Mouse (Mus musculus): Measurements from ENCODE around the gene Gabrg3.

The Gabrg3 gene

DNA sequence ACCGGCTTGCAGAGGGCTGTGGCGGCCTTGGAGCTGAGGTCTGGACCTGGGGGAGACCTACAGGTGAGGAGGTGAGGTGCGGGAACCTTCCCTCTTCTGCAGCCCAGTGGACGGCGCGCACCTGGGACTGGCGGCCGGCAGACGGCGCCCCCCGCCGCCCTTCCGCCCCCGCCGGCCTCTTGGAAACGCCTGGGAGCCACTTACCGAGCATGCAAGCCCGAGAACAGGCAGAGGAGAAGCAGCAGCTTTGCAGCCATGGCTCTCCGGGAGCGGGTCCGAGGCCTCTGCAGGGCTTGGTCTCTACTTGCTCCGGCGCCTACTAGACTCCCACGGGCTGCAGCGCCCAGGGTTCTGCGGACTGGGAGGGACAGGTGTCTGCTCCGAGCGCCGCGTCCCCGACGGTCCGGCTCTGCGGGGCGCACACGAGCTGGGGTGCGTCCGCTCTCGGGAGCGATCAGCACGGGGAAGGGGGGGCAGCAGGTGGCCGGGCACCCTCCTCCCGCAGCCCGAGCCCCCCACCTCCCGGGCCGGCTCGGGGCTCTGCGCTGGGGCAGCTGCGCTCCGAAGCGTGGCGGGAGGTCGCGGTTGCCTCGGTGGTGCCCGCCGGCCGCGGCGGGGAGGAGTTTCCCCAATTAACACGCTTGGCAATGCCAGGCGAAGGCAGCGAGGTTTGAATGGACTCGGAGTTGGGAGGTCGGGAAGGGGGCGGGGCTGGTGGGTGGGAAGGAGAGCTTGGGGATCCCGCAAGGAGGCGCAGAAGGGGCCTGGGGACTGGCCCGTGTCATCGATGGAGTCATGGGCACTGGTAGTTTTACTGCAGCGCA lies at the start of gene Gabrg3:
TSS of gene Gabrg3 (minus strand) at position 672 of the 824 bp plus-strand sequence.
- no peak for DNase-seq (ENCODE audit: low spot score in 2 of 2)

DNA sequence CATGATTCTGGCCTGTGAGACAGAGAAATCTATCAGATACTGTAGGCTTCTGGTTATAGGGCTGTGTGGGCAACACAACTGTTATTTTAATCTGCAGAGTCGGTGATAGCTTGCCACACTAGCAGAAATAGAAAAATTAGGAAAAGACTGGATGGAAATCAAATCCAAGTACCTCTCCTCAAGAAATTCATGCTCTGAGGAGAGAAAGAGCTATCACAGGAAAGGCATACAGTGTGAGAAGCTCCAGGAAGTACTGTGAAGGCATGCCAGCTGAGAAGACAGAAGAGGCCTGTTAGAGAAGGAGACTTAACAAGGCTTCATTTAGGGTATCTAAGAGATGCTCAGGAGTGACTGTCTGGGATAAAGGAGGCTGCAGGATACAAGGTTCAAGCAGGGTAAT lies 35.7 kb upstream of the Gabrg3 start:
- no peak for DNase-seq (ENCODE audit: low spot score in 2 of 2)

DNA sequence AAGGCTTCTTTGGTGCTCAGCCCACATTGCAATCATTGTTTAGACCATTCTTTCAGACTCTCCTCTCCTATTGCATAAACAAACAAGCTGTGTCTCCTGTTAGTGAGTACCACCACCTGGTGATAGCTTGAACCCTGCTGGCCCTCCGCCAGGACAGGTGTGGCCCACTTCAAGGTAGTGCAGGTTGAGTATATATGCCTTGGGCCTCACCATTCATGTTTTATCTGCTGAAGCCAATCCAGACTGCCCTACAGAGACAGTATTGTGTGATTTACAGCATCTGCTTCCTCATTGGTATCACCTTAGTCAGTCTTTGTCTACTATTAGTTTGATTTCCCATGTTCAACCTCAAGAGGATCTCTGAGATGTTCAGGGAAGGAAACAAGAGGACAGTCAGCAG lies 34.1 kb upstream of the Gabrg3 start:
- no peak for DNase-seq (ENCODE audit: low spot score in 2 of 2)

DNA sequence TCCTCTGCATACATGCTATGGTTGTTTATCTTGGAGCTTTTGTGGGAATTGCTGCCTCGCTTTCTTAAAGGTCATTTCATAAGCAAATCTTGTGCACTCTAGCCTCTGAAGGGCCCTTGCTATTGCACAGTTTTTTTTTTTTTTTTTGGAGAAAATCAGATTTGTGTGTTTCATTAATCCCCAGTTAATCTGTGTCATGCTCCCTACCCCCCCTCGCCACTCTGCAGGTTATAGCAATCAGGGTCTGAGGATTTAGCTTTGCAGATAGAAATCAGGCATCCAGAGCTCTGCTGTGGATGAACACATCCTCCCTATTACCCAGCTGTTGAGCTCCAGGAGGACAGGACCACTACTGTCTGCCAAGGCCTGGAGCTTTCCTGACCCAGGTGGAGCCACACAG lies 32.4 kb upstream of the Gabrg3 start, which contains the start of gene Gabrb3:
TSS of gene Gabrb3 (plus strand) at position 301 of the 400 bp plus-strand sequence.
- no peak for DNase-seq (ENCODE audit: low spot score in 2 of 2)

DNA sequence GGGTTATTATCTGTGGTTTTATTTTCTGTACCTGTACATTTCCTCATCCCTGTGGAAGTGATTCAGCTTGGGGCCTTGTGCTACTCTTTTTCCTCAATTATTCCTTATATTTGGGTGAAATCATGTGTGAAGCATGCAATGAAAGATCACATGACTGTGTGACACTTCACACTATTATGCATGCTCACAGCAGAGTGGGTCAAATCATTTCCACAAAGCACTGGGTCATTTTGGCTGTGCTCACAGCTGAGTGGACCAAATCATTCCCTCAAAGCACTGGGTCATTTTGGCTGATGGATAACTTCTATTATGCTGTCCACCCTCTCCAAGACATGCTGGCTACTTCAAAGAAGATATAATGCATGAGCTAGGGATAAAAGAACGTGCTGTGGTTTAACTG lies 25.9 kb upstream of the Gabrg3 start:
- DNase-seq (ENCODE audit: low spot score in 2 of 2): no peak

DNA sequence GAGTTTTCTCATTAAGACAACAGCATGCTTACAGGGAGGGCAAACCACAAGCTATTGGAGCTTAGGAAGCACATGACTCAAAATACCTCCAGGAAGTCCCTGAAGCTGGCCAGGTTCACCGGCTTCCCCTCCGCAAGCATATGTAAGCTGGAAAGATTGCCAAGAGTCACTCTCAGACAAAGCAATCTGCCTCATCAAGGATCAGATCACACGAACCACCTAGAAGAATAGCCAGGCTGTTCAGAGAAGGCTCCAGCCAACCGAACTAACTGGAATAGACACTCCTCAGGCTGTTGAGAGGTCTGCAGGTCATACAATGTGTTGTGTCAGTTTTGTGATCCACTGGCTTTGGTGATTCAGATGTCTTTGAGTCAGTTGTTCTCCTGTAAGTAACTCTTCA lies 24.2 kb upstream of the Gabrg3 start:
- DNase-seq (ENCODE audit: low spot score in 2 of 2): no peak

DNA sequence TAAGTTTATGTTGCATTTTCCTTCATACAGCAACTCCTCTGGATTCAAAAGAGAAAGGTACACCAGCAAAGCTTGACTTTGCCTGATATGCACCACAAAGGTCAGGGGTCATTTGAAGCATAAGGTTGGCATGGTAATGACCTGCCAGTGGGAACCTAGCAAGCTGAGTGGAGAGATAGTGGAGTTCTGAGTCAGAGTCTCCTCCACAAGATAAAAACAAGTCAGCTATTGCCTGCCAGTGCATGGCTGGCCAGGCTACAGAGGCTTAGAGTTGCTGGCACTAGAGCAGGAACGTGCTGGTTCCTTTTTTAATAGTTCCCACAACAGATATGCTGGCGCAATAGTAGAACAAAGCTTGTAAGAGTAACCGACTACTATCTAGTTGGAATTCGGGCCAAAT lies 6.6 kb upstream of the Gabrg3 start:
- DNase-seq (ENCODE audit: low spot score in 2 of 2): peak in 1 of 2 experiments; percentile 2

DNA sequence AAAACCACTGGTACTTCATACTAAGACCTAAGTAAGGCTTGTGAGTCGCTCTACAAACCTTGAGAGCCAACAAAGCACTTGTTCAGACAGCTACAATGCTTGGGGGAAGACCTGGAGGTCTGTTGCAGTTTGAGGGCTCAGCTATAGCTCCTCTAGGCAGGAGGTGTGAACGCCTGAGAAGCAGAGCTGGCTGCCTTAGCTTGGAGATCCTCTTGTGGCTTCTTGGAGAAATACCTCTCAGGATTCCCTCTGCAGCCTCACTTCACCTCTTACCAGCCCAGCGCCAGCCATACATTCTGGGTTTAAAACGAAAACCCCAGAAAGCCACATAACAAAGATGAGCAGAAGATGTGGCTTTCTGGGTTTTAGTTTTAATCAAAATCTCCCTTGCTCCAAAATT lies 3.1 kb upstream of the Gabrg3 start:
- DNase-seq (ENCODE audit: low spot score in 2 of 2): no peak

DNA sequence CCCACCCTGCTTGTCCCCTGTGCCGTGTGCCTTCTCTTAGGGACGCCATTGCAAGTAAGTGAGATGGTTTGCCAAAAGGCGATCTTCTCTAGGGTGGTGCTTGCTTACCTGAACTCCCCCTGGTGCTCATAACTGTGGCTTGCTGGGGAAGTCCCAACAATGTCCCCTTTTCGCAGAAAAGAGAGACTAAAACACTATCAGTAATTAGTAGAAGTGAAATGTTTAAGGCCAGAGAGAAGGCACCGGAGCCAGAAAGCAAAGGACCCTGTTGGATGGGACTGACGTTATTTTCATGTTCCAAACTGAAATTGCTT lies 310 bp upstream of the Gabrg3 start:
- DNase-seq (ENCODE audit: low spot score in 2 of 2): no peak

DNA sequence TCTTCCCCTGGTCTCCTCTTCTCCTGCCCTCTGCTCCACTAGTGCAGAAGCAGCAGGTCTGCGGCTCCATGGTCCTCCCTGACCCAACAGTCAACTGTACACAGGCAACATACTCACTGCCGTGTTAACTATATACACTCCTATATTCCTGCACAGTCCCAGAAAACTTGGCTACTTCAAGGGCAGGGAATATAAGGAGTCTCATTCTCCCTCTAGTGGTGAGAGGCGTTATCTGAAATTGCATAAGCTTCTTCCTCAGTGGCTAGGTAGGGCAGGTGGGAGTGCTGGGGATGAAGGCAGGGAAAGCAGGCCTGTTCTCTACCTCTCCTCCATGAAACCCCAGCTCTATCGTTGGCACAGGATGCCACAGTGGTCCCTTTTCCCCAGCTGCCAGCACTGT lies 2.9 kb downstream of the Gabrg3 start:
- no peak for DNase-seq (ENCODE audit: low spot score in 2 of 2)

DNA sequence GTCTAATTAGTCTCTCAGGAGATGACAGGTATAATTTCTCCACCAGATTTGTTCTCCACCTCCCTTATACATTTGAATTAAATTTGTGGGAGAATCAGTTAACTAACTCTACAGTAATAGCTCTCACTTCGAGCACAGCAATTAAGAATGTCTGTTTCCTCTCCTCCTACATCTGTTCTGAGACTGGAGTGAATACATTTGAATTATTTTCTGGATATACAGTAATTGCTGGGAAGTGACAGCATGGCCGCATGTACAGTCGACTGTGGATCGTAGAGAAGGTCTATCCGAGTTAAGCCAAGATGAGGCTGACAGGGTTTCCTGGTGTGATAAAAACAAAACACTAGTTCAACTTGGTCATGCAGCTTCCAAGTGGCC lies 21.0 kb downstream of the Gabrg3 start:
- DNase-seq (ENCODE audit: low spot score in 2 of 2): no peak

DNA sequence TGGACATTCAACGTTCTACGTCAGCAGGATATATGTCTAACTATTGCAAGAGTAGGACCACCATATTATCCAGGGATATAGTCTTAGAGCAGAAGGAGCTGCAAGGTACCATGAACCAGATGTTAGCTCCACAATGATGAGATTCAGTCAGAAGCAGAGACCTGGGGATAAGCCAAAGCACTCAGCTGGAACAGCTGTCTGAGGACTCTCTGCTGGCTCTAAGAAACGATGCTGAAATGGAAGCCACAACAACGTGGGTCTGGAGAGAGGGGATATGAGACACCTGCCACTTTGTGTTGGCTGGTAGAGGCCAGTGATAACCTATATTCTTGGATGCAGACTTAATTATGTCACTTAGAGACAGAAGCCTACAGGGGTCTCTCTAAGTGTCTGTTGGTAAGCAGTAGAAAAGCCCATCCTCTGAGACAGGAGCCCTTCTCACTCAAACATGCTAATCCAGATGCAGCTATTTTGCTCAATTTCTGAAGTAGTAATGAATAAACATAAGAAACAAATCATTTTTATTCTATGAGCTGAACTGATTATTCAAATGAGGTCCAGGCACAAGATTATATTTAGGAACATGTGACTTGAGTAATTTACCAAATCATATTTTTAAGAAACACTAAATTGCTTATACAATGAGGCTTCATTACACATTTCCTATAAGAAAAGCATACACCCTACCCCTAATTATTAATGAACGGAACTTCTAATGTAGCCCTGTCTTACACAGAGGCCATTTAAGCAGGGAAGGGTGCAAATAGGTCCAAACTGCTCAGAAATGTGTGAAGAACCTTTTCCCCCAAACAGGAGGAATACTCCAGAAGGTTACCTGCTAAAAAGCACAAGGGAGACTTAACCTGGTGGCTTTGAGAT lies 21.6 kb downstream of the Gabrg3 start:
- DNase-seq (ENCODE audit: low spot score in 2 of 2): no peak

DNA sequence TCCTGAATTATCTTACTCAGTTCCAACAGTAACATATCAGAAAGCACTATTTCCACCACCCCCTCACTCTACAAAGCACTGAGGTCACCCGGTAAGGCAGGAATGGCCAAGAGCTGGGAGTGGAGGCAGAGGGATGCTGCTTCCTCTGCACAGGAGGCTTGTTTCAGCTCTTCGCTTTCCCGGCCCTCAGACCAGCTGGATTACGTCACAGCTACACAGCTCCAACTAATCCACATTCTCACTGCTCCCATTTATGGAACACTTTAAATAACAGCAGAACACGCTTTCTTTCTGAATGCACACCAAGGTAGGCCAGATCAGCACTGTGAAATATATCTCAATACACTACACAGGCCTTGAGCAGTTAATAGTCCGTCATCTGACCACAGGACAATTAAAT lies 23.2 kb downstream of the Gabrg3 start:
- no peak for DNase-seq (ENCODE audit: low spot score in 2 of 2)

DNA sequence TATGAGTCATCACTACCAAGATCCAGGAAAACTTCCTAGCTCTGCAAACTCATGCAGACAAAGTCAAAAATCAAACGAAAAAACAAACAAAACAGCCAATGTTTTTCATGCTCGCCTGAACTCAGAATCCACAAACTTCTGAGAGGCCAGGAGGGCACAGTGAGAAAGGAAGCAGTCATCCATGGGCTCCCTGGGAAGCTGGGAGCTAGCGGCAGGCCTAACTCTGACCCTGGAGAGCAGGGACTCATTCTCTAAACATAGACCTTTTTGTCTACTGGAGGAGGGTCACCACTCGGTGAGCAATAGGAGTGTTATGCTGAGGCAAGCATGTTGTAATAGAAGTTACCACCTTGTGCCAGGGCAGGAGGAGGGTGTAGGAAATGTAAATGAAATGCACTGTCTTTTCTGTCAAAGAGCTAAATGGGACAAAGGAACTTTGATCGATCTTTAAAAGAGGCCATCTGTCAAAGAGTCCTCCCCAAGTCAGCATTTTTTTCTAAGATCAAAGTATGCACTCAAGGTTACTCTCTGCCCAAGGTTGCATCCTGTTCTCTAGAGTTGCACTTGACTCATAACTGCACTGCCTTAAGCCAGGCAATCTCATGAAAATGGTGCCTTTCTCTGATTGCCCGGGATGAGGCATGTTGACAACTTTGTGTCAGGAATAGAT lies 29.0 kb downstream of the Gabrg3 start:
- no peak for DNase-seq (ENCODE audit: low spot score in 2 of 2)

DNA sequence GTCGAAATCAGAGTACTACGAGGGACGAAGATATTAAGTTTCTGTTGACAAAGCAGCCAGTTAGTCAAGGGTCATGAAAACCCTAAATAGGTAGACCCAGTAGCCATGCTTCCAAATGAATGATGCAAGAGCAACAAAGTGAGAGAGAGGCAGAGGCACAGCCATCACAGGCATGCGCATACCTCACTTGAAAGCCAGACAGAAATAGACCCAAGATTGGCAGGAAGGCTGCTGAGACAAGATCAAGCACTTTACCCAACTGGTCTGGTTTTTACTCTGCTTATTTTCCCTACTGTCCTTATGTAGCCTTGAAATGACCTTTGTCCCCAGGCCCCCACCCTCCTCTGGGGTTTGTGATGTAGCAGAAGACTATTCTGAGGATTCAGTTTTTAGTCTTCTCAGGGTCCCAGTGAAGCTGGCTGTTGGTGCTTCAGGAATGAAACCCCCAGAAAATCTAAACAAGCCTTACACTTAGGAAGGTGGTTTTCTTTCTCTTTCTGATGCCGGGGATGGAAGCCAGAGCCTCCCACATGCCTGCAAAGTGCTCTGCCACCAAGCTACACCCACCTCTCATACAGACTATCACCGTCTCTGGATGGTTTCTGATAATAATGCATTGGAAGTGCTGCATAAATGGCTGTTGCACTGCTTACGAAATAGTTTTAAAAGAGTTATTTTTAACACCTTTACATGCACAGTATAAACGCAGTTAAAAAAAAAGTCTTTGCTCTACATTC lies 30.3 kb downstream of the Gabrg3 start:
- no peak for DNase-seq (ENCODE audit: low spot score in 2 of 2)

DNA sequence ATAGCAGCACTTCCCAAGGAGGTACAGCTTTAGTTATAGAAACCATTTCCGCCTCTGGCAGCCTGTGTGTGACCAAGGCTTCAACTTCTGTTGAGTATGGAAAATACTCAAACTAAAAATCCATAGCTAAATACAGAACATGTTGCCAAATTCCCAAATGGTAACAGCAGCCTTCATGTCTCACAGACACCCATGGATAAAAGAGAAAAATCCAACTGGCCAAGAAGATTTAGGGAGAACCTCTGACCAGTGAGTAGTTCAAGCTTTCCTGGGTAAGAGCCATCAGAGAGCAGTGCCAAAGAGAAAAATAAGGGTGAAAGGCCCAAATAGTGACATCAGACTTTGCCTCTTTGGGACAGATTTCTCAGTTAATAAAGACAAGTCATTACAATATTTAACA lies 38.2 kb downstream of the Gabrg3 start:
- no peak for DNase-seq (ENCODE audit: low spot score in 2 of 2)

DNA sequence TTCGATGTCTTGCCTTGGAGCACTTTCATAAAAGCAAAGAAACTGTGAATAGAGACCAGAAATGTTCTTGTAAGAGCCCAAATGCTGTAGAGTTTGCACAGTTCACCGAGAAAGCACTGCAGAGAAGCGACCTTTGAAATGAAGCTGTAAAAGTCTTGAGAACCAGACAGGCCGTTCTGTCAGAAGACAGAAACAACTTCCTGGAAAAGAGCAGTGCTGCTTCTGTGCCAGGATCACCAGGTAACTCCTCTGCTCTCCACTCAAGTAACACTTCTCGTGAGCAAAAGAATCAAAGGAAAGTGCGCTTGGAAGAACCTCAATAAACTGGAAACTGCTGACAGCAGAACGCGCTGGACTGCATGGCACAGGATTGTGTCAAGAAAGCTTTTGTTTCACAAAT lies 45.1 kb downstream of the Gabrg3 start:
- DNase-seq (ENCODE audit: low spot score in 2 of 2): no peak

DNA sequence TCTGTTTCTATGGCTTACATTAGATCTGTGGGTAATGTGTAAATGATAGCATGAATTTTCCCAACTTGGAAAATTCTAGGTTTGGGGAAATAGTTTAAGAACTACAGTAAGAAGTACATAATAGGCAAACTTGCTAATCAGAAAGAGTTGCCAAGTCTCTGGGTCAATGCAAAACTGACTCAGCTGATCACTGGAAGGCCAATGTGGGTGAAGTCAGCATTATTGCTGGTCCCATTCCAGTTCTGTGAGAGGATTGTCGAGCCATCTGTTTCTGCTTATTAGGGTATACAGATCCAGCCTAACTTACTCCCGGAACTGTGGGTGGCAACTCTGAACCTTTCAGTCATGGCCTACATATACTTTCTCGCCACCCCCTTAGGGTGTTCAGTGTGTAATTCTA lies 55.8 kb downstream of the Gabrg3 start:
- DNase-seq (ENCODE audit: low spot score in 2 of 2): no peak

DNA sequence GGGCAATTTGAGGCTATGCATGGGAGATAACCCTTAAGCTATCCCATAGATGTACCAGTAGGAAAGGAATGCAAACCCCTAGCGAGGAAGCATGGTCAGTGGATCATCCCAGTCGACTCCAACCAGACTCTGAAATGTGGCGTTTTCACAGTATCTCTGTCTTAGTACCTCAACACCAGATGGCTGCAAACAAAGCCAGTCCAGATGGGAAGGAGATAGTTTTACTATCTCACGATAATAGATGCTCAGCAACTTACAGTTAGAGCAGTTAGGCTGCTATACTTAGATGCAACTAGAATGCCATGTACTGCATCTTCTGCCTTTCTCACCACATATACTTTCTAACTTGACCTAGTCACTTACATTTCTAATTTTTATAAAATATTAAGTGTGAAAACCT lies 56.7 kb downstream of the Gabrg3 start:
- no peak for DNase-seq (ENCODE audit: low spot score in 2 of 2)

DNA sequence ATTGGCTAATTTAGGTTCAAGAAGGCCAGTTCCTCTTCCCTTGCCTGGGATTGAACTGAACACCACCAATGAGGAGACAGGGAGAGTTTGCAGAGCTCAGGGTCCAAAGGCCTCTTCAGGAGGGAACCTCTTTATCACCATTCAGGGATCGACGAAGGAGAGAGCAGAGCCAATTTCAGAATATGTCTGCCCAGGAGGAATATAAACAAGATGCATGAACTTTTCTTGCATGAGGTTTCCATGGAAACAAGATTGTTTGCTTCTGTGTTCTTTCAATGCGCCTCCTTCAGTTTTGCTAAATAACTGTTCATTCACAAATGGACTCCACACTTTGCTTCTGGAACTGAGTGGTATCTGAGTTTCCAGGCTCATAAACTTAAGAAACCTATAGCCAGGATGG lies 62.5 kb downstream of the Gabrg3 start:
- DNase-seq (ENCODE audit: low spot score in 2 of 2): no peak

DNA sequence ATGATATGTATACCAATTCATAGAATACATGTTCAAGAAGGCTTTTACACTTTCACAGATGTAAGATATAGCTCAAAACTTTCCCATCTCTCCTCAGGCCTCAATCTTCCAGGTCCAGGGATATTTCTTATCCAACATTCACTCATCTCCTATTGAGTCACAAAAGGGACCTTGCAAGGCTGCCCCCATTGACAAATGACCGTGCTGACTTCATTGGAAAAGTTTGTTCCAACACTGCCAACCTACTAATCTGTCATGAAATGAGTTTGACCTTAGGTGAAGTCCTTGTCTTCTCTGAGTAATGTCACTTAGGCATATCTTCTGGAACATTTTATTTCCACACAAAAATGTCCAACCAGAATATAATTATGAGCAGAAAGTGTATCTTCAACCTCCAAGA lies 64.9 kb downstream of the Gabrg3 start:
- no peak for DNase-seq (ENCODE audit: low spot score in 2 of 2)

DNA sequence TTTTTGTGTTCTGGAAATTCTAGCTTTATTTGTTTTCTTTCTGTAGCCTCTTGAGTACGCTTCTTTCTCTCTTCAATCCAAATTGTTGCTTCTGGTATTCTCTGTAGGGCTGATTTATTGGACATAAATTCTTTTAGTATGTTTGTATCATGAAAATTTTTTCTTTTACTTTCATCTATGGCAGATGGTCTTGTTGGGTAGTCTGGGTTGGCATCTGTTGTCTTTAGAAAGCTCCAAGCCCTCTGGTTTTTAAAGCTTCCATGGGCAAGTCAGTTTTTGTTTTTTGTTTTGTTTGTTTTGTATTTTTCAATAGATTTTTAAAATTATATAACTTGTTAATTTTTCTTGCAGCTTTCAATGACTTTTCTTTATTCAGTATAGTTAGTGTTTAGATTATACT lies 72.0 kb downstream of the Gabrg3 start:
- DNase-seq (ENCODE audit: low spot score in 2 of 2): no peak

All from urinary bladder, adult 18-20 months (tissue).